Mouse (Mus musculus): ENCODE measurements around the gene Vmn1r68. TPM values are rescaled to one million over a fixed set of nuclear protein-coding genes. Genes with fewer than 3 reads are reported as not detected.

The Vmn1r68 gene
- not detected for total RNA-seq (2021)

- intact Hi-C loops (cut with DNase I): no loop called here
These were observed at the start of gene Vmn1r68 for GRCm38 (mm10) chr7:10558385-10558784. TSS of gene Vmn1r68 (minus strand) at chr7:10558485.

GRCm38 (mm10) chr7:10495578-10495977 lies 62.7 kb downstream of the Vmn1r68 start:
- no peak for DNase-seq (ENCODE audit: low spot score in 2 of 2)
- intact Hi-C loops (cut with DNase I): no loop called here

More at GRCm38 (mm10) chr7:10558385-10558784, at the start of gene Vmn1r68:
- no peak for DNase-seq (ENCODE audit: low spot score in 2 of 2)

GRCm38 (mm10) chr7:10494786-10495521 lies 63.3 kb downstream of the Vmn1r68 start, which contains the start of gene Zik1:
TSS of gene Zik1 (minus strand) at chr7:10495394.
- intact Hi-C loops (cut with DNase I): no loop called here

GRCm38 (mm10) chr7:10480588-10481233 lies 77.6 kb downstream of the Vmn1r68 start:
- intact Hi-C loops (cut with DNase I): no loop called here
- peak; percentile 41 to 60 for DNase-seq (ENCODE audit: low spot score in 2 of 2)

More at GRCm38 (mm10) chr7:10494786-10495521, 63.3 kb downstream of the Vmn1r68 start, which contains the start of gene Zik1:
- DNase-seq (ENCODE audit: low spot score in 2 of 2): peak; percentile 81 to 83

- intact Hi-C loops (cut with DNase I): no loop called here
- no peak for DNase-seq (ENCODE audit: low spot score in 2 of 2)
These were observed 78.5 kb downstream of the Vmn1r68 start for GRCm38 (mm10) chr7:10479813-10480212.

- intact Hi-C loops (cut with DNase I): no loop called here
- peak; percentile 3 to 6 for DNase-seq (ENCODE audit: low spot score in 2 of 2)
These were observed 100.1 kb downstream of the Vmn1r68 start for GRCm38 (mm10) chr7:10458166-10458565.

Other genes starting within 250 kb of the Vmn1r68 start
- not detected for gene Vmn1r67, start 115.2 kb downstream of the Vmn1r68 start, total RNA-seq (2021)
- gene Zik1, start 63.1 kb downstream of the Vmn1r68 start, total RNA-seq (2021): 10 to 100 TPM; 15.5 to 15.9 TPM
- not detected for gene Vmn1r69, start 55.2 kb upstream of the Vmn1r68 start, total RNA-seq (2021)
- gene Vmn1r70, start 73.0 kb upstream of the Vmn1r68 start, total RNA-seq (2021): not detected
- gene Nlrp4b, start 129.3 kb upstream of the Vmn1r68 start, total RNA-seq (2021): not detected
- not detected for gene Vmn1r71, start 195.9 kb upstream of the Vmn1r68 start, total RNA-seq (2021)

All from left cerebral cortex, postnatal 36 days (tissue).